Mouse (Mus musculus): Measurements from ENCODE around the gene Myoc. TPM values are rescaled to one million over a fixed set of nuclear protein-coding genes. Genes with fewer than 3 reads are reported as not detected.

Myoc gene
- not detected in 2 replicates for polyA plus RNA-seq (2012; ENCODE audit: low replicate concordance)

GRCm38 (mm10) chr1:162639051-162639750 is at the start of gene Myoc:
Gene Myoc, plus strand, starts transcription at chr1:162639155.

GRCm38 (mm10) chr1:162658119-162658518 is 19.2 kb downstream of the Myoc start, which contains the start of gene Myocos:
Gene Myocos, minus strand, starts transcription at chr1:162658219.

Other genes starting within 250 kb of the Myoc start
- gene Dnm3, start 161.1 kb upstream of the Myoc start, polyA plus RNA-seq (2012; ENCODE audit: low replicate concordance), result 0.63 and 1.0 TPM in 2 replicates
- 5.0 and 7.7 TPM in 2 replicates for gene Mettl13, start 90.6 kb upstream of the Myoc start, polyA plus RNA-seq (2012; ENCODE audit: low replicate concordance)
- gene Vamp4, start 68.6 kb upstream of the Myoc start, polyA plus RNA-seq (2012; ENCODE audit: low replicate concordance), result 4.2 and 4.7 TPM in 2 replicates
- gene Myocos, start 19.1 kb downstream of the Myoc start, polyA plus RNA-seq (2012; ENCODE audit: low replicate concordance), result not detected in 2 replicates
- 35.5 and 58.9 TPM in 2 replicates for gene Prrc2c, start 101.4 kb downstream of the Myoc start, polyA plus RNA-seq (2012; ENCODE audit: low replicate concordance)
- gene Fmo4, start 174.8 kb downstream of the Myoc start, polyA plus RNA-seq (2012; ENCODE audit: low replicate concordance), result not detected in 2 replicates
- not detected in 2 replicates for gene Fmo1, start 227.5 kb downstream of the Myoc start, polyA plus RNA-seq (2012; ENCODE audit: low replicate concordance)